Mouse (Mus musculus) CD4-positive, CD25-positive, alpha-beta regulatory T cell, adult 4 months (primary cell): Measurements from ENCODE around the gene Hspa4. TPM values are rescaled to one million over a fixed set of nuclear protein-coding genes. Genes with fewer than 3 reads are reported as not detected.
"Not testable (repeated sequence)": the region's sequence is repeated elsewhere in the genome, so short reads cannot be mapped to it uniquely, and the experiment has no call there.

Experiments used
- ATAC-seq: one replicate; pipeline ENCODE4 v1.8.0; 2017
- polyA plus RNA-seq, 2 experiments: library from polyadenylated mRNA; unstranded; fragments of 100-300 nt; shearing (Covaris generic); gene quantifications; one replicate each; pipeline ENCODE4 v1.2.1; 2017

Hspa4 gene
- polyA plus RNA-seq, result 10 to 100 TPM; 21.1 to 37.6 TPM

DNA sequence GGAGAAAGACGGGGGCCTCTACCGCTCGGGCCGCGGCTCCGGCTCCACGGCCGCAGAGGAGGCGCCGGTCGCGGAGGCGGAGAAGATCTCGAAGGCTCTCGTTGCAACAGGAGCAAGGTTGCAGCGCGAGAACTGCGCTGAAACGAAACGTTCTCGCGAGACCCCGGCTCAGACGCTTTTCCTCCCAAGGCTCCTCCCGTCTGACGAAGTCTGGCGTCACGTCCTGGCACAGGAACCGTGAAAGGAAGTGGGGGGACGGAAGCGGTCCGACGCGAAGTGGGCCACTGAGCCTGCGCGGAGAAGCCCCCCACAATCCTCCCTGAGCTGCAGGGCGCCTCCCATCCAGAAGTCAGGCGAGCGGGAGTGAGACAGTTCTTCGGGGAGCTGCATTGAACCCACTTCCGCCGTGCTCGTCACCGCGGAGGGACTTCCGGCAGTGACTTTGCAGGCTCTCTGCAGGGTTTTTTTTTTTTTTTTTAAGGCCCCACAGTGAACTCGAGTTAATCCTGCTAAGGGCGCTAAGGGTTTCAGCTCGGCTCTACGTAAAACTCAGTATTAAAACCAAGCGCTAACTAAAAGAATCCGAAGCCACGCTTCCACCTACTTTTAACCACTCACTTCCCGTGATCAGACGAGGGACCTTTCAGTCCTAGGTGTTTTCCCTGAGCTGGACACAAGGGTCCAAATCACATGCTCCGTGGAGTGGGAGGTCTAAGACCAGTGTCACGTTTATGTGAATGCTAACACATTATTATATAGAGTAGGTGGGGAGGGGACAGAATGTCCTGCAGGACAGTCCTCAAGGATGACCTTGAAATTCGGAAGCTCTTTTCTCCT lies at the start of gene Hspa4:
Gene Hspa4 (minus strand): TSS at position 128 of the 837 bp plus-strand sequence.
- ATAC-seq, result peak; percentile 87

DNA sequence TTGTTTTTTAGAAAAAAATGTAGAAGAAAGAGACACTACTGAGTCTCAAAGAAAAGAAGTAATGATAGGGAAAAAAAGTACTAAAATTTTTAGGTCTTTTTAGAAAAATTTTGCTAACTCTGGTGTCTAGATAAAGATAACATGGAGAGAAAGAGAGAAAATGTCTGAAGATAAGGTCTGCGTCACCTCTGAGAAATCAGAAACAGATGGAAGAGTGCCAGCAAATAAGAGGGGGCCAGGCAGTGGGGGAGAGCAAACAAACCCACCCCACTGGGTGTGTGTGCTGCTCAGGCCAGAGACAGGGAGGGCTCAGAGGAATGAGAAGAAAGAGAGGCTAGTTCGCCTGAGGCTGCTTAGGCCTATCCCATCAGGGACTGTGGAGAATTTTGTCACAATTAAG lies 45.5 kb upstream of the Hspa4 start:
- no peak for ATAC-seq

DNA sequence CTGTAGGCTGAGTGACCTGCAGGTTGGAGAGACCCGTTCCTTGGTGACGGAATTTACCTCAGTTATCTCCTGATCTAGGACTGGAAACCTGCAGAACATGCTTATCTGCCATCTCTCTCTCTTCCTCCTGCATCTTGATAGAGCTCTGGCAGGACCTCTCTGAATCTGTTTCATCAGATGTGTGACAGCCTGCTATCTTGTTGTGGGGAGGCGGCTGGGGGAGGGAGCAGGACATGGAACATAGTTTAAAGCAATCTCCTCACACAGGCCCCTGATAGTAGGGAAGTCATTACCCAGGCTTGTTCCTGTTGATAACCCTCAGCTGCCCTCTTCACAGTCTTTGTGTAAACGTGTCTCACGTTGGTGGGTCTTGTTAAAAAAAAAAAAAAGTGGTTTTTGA lies 45.1 kb upstream of the Hspa4 start:
- no peak for ATAC-seq

DNA sequence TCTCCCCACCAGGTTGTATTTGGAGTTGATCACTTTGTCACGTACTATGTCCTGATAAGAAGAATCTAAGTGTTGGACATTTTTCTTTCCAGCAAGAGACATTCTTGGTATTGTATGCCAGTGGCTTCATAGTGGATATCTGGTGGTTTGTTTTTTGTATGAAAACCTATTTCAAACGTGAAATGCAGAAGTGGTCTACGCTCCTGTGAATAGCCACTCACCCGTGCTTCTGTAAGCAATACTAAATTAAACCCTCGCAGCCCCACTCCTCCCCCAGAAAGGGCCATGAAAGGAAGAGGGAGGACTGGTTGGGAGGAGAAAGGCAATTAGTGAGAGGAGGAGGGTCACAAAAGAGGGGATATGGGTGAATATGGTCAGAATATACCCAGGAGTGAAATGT lies 42.5 kb upstream of the Hspa4 start:
- no peak for ATAC-seq

- not testable (repeated sequence) for ATAC-seq
These were observed 40.8 kb upstream of the Hspa4 start for GRCm38 (mm10) chr11:53341019-53341418.

DNA sequence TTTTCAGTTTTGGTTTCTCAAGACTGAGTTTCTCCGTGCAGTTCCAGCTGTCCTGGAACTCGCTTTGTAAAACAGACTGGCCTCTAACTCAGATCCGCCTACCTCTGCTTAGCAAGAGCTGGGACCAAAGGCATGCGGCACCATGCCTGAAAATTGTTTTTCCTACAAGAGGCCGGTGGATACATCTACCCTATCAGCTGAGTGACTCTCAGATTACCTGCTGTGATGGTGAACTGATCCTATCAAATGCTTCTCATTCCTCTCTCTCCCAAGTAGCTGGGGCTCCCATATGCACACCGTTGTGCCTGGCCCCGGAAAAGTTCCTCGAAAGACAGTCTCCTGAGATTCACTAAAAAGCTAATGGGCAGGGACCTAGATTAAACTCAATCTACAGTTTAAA lies 37.4 kb upstream of the Hspa4 start:
- no peak for ATAC-seq

DNA sequence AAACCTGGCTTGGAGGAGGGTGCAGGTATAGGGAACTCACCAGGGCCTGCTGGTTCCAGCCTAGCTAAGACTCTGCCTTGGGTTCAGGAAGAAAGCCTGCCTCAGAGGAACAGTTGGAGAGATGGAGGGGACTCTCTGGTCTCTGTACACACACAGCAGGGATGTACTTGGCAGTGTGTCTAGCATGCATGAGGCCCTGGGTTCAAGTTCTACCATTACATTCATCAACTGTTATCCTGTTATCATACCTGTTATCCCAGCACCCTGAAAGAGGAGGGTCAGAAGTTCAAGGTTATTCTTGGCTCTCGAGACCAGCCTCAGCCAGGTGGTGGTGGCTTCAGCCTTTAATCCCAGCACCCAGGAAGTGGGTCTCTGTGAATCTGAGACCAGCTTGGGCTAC lies 36.7 kb upstream of the Hspa4 start:
- ATAC-seq, result no peak

- ATAC-seq, result no peak
These were observed 35.9 kb upstream of the Hspa4 start for GRCm38 (mm10) chr11:53336182-53336571.

GRCm38 (mm10) chr11:53335505-53336181 lies 35.4 kb upstream of the Hspa4 start:
- ATAC-seq, result no peak

DNA sequence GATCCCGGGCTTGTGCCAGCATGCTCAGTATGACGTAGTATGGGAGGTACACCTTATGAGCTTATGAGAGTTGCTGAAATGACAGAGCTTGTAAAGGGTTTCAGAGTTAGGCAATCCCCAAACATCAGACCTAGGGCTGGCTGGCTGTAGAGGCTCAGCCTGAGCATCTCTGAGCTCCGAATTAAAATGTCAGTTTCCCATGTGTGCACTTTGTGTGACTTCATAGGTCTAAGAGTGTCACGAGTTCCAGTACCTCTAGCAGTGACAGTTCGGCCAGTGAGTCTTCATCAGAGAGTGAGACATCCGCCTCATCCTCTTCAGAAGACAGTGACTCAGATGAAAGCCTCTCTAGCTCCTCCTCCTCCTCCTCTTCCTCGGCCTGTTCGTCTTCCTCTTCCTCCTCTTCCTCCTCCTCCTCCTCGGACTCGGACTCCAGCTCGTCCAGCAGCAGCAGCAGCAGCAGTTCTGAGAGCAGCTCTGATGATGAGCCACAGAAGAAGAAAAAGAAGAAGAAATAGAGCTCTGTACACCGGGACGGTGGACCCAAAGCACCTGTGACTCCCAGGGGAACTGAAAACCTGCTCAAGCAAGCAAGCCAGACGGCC lies 31.9 kb upstream of the Hspa4 start:
- no peak for ATAC-seq

DNA sequence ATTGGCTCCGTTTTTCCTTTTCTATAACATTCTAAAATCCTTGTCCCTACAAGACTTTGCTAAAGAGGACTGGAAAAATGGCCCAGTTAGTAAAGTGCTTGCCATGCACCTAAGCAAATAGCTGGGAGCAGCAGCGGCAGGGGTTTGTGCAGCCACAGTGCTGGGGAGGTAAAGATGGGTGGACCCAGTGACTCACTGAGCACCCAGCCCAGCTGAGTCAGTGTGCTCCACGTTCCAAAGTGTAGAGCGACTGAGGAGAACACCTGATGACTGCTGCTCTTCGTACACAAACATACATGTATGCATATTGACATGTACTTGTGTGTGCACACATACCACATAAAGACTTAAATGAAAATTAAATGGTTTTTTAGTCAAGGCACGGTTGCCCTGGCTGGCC lies 30.9 kb upstream of the Hspa4 start:
- ATAC-seq, result no peak

GRCm38 (mm10) chr11:53330325-53330724 lies 30.1 kb upstream of the Hspa4 start:
- peak; percentile 91 for ATAC-seq

DNA sequence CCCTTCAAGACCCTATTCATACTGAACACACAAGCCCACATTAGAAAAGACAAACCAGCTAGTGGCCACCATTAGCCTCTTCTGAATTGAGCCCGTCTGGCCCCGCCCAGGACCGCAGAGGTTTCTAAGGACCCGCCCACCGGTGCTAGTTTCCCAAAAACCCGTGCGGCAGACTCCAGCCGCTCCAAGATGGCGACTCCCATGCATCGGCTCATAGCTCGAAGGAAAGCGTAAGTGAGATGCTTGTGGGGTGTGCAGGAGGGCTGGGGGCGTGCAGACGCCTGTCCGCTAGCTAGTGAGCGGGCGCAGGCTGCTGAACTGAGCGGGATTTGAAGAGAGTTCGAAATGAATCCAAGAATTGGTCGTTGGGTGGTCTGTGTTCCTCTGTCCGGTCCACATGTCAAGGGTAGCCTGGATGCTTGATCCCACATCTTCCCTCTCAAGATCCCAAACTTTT lies 24.3 kb upstream of the Hspa4 start, which contains the start of gene Zcchc10:
Gene Zcchc10 (plus strand): TSS at position 168 of the 457 bp plus-strand sequence.
- peak; percentile 100 for ATAC-seq

DNA sequence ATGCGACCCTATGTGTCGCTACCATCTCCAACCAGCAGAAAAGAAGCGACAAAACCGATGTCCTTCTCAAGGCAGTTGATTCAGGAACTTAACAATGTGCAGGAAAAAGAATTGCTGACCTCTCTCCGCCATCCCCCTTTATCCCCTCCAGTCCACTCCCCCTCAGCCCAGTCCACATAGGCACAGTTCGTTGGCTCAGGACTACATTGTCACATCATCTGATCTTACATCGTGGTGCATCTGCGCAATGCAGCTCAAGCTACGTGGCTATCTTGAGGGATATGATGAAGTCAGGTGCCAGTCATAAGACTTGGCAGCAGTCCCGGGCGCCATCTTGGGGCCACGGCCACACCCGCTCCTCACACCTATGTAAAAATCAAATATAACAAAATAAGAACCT lies 19.6 kb upstream of the Hspa4 start:
- not testable (repeated sequence) for ATAC-seq

- not testable (repeated sequence) for ATAC-seq
These were observed 18.3 kb upstream of the Hspa4 start for GRCm38 (mm10) chr11:53318568-53318967.

DNA sequence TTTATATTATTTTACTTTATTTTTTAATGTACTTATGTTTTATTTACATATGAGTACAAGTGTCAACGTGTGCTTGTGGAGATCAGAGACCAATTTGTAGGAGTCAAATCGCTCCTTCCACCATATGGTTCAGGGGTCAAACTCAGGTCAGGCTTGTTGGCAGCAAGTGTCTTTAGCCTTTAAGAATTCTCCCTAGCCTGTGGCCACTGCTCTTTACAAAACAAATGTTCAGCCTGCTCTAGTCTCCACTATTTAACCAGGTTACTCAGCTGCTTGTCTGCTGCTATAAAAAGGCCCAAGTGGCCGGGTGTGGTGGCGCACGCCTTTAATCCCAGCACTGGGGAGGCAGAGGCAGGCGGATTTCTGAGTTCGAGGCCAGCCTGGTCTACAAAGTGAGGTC lies 17.8 kb upstream of the Hspa4 start:
- ATAC-seq, result no peak

DNA sequence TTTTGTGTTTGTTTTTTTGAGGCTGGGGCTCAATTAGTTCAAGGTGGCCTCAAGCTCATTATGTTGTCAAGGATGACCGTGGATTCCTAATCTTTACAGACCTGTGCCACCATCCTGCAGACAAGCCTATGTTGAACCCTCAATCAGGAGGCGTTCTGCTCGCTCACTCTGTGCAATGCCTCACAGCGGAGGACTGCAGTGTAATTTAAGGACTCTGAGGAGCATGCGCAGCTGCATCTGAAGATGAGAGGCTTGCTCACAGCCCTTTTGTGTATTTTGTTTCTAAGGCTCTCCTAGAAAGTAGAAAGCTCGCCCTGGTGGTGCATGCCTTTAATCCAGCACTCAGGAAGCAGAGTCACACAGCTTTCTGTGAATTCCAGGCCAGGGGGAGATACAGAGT lies 16.7 kb upstream of the Hspa4 start:
- no peak for ATAC-seq

DNA sequence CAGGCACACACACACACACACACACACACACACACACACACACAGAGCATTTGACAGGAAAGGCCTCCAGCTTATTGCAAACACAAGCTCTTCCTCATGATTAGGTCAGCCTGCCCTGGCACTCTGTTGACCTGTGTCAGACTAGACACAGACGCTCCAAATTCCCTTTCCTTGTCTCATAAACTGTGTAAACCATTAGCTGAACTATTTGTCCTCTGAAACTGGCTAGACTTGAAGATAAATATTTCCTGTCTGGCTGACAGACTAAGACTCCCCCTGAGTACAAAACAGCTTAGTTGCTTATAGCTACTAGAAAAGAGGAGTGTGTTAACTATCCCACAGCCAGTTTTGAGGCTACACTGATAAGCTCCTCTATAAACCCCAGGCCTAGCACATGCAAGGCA lies 14.5 kb upstream of the Hspa4 start:
- ATAC-seq, result no peak

DNA sequence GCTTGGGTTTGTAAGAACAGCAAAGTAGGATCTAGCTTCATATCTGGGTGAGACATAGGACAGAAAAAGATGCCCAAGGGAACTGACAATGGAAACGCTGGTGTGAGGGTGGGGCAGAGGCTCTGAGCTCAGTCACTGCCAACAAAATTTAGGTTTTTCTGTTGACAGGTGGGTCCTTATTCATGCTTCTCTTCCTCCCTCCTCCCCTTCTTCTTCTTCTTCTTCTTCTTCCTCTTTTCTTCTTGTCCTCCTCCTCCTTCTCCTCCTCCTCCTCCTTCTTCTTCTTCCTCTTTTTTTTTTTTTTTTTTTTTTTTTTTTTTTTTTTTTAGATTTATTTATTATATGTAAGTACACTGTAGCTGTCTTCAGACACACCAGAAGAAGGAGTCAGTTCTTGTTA lies 12.6 kb upstream of the Hspa4 start:
- not testable (repeated sequence) for ATAC-seq

DNA sequence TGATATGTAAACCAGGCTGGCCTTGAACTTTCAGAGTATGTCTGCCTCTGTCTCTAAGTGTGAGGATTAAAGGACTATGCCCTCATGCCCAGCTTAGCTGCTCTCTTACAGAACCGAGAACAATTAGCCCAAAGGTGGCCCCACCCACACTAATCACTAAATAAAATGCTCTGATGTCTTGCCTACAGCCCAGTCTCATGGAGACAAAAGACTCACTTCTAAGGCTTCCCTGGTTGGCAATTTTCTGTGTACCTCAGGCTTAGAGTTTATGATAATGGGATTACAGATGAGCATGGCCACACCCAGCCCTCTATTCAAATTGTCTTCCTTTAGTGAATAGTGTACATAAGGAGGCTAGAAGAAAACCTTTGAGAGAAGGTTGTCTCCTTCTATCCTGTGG lies 11.1 kb upstream of the Hspa4 start:
- ATAC-seq, result no peak

- ATAC-seq, result no peak
These were observed 8.6 kb upstream of the Hspa4 start for GRCm38 (mm10) chr11:53308884-53309310.

GRCm38 (mm10) chr11:53308251-53308864 lies 8.1 kb upstream of the Hspa4 start:
- ATAC-seq, result peak; percentile 61

GRCm38 (mm10) chr11:53307558-53308065 lies 7.4 kb upstream of the Hspa4 start:
- no peak for ATAC-seq
